Mouse (Mus musculus): Measurements from ENCODE around the gene Ciapin1. TPM values are rescaled to one million over a fixed set of nuclear protein-coding genes. Genes with fewer than 3 reads are reported as not detected.
A peak's percentile ranks its signal among the peaks of the same experiment; 100 is the strongest.

The Ciapin1 gene
- polyA plus RNA-seq, 1 experiment from 2014 or later = 197 TPM

DNA sequence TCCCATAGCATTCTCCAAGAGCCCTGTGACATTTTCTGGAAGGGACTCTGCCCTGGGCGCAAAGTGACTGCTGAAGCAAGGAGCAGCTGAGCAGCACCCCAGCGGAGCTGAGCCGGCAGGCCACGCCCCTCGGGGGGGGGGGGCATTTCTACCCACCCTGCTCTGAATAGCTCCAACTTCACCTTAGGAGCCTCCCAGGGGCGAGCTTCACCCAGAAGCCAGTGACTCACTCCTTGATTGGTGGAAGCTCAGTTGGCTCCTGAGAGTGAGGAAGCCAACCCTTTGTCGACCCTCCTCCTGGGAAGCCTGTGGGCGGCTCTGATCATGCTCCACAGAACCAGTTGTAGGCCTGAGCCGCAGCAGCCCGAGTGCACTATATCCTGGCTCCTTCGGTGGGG is 56.3 kb downstream of the Ciapin1 start:
- no peak overlapping the region for H3K9ac ChIP-seq
- H3K4me3 ChIP-seq = no peak overlapping the region
- WGBS = 16% methylated on average over 9 of the region's 11 CpGs
- H3K4me1 ChIP-seq (replicated peaks) = peaks cover 15% of the 10 kb centered on the region; the same call in 1 of the 2 replicates
- no peak for ATAC-seq (ENCODE audit: low FRiP score, low read depth)
- no peaks in the 10 kb centered on the region for H3K27me3 ChIP-seq
- H3K4me2 ChIP-seq = no peak overlapping the region
- no peaks in the 10 kb centered on the region for H3K9me3 ChIP-seq
- H3K36me3 ChIP-seq = no peaks in the 10 kb centered on the region
- H3K27ac ChIP-seq (replicated peaks) = no peak overlapping the region

DNA sequence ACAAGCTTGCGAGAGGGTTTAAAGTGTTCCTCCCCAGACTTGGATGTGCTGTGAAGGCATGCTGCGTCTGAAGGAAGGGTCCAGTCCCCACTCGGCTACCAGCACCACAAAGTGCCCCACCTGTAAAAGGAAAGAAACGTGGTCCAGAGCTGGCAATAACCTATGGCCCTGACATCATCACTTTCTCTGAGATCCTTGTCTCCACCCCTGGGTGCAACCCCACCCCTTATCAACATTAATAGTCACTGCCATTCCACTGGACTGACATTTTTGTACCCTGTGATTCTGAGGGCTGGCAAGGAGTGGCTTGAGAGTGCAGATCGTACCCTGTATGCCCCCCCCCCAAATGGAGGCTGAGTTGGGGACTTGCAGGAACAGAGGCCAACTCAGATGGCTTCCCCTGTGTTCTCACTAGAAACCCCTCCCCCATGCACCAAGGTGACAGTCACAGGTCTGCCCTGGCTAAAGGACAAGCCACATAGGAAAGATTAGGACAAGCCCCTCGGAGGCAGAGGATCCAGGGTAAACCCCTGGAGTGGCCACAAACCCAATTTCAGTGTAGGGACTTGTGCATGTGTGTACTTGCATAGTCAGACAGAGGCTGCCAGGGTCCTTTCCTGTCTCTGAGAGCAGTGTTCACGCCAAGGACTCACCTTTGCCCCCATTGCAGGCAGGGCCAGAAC is 56.9 kb downstream of the Ciapin1 start:
- no peak overlapping the region for H3K27ac ChIP-seq (replicated peaks)
- H3K4me3 ChIP-seq = no peak overlapping the region
- no peak for ATAC-seq (ENCODE audit: low FRiP score, low read depth)
- H3K4me1 ChIP-seq (replicated peaks) = peaks cover 15% of the 10 kb centered on the region; the same call in 1 of the 2 replicates
- no peak overlapping the region for H3K9ac ChIP-seq
- no peak overlapping the region for H3K4me2 ChIP-seq
- 65% methylated on average over 7 of the region's 7 CpGs for WGBS
- no peaks in the 10 kb centered on the region for H3K9me3 ChIP-seq
- no peaks in the 10 kb centered on the region for H3K27me3 ChIP-seq
- no peaks in the 10 kb centered on the region for H3K36me3 ChIP-seq

- WGBS = 84% methylated on average over 21 of the region's 21 CpGs
Measured at GRCm38 (mm10) chr8:94780491-94781154, 57.5 kb downstream of the Ciapin1 start.

DNA sequence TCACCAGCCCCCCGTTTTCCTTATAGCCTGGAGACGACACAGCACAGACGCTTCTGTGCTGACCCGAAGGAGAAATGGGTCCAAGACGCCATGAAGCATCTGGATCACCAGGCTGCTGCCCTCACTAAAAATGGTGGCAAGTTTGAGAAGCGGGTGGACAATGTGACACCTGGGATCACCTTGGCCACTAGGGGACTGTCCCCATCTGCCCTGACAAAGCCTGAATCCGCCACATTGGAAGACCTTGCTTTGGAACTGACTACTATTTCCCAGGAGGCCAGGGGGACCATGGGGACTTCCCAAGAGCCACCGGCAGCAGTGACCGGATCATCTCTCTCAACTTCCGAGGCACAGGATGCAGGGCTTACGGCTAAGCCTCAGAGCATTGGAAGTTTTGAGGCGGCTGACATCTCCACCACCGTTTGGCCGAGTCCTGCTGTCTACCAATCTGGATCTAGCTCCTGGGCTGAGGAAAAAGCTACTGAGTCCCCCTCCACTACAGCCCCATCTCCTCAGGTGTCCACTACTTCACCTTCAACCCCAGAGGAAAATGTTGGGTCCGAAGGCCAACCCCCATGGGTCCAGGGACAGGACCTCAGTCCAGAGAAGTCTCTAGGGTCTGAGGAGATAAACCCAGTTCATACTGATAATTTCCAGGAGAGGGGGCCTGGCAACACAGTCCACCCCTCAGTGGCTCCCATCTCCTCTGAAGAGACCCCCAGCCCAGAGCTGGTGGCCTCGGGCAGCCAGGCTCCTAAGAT is 58.4 kb downstream of the Ciapin1 start:
- H3K9ac ChIP-seq = no peak overlapping the region
- H3K4me2 ChIP-seq = no peak overlapping the region
- no peak overlapping the region for H3K27ac ChIP-seq (replicated peaks)
- no peaks in the 10 kb centered on the region for H3K9me3 ChIP-seq
- H3K4me3 ChIP-seq = no peak overlapping the region
- WGBS = 93% methylated on average over 16 of the region's 16 CpGs
- H3K36me3 ChIP-seq = no peaks in the 10 kb centered on the region
- H3K4me1 ChIP-seq (replicated peaks) = peaks cover 15% of the 10 kb centered on the region; the same call in 1 of the 2 replicates
- H3K27me3 ChIP-seq = no peaks in the 10 kb centered on the region
- no peak for ATAC-seq (ENCODE audit: low FRiP score, low read depth)

More at GRCm38 (mm10) chr8:94780491-94781154, 57.5 kb downstream of the Ciapin1 start:
- Histone ChIP-seq H3K27me3 (no peaks in the 10 kb centered on the region), H3K9ac (no peak overlapping the region), H3K27ac (replicated peaks) (no peak overlapping the region), H3K36me3 (no peaks in the 10 kb centered on the region), H3K4me2 (no peak overlapping the region), H3K4me1 (replicated peaks) (peaks cover 15% of the 10 kb centered on the region; the same call in 1 of the 2 replicates), H3K9me3 (no peaks in the 10 kb centered on the region), H3K4me3 (no peak overlapping the region)
- ATAC-seq (ENCODE audit: low FRiP score, low read depth) = no peak

GRCm38 (mm10) chr8:94778895-94779533 is 59.1 kb downstream of the Ciapin1 start:
- Histone ChIP-seq H3K9me3 (no peaks in the 10 kb centered on the region), H3K36me3 (no peaks in the 10 kb centered on the region), H3K4me3 (no peak overlapping the region), H3K4me2 (no peak overlapping the region), H3K27ac (replicated peaks) (no peak overlapping the region), H3K9ac (no peak overlapping the region), H3K4me1 (replicated peaks) (peaks cover 20% of the 10 kb centered on the region), H3K27me3 (no peaks in the 10 kb centered on the region)
- WGBS = 69% methylated on average over 10 of the region's 10 CpGs
- ATAC-seq (ENCODE audit: low FRiP score, low read depth) = no peak

- Histone ChIP-seq H3K9me3 (no peaks in the 10 kb centered on the region), H3K4me2 (no peak overlapping the region), H3K4me3 (no peak overlapping the region), H3K9ac (no peak overlapping the region), H3K36me3 (no peaks in the 10 kb centered on the region), H3K4me1 (replicated peaks) (peaks cover 26% of the 10 kb centered on the region), H3K27me3 (no peaks in the 10 kb centered on the region), H3K27ac (replicated peaks) (no peak overlapping the region)
- ATAC-seq (ENCODE audit: low FRiP score, low read depth) = no peak
- WGBS = 59% methylated on average over 5 of the region's 5 CpGs
Measured at GRCm38 (mm10) chr8:94778473-94778872, 59.7 kb downstream of the Ciapin1 start.

GRCm38 (mm10) chr8:94778036-94778435 is 60.1 kb downstream of the Ciapin1 start:
- Histone ChIP-seq H3K9me3 (no peaks in the 10 kb centered on the region), H3K27ac (replicated peaks) (no peak overlapping the region)
- 71% methylated on average over 10 of the region's 10 CpGs for WGBS

GRCm38 (mm10) chr8:94776346-94776745 is 61.8 kb downstream of the Ciapin1 start:
- Histone ChIP-seq H3K9me3 (no peaks in the 10 kb centered on the region), H3K9ac (no peak overlapping the region), H3K4me1 (replicated peaks) (peaks cover 41% of the 10 kb centered on the region), H3K4me3 (no peak overlapping the region), H3K36me3 (no peaks in the 10 kb centered on the region), H3K27me3 (no peaks in the 10 kb centered on the region), H3K4me2 (no peak overlapping the region), H3K27ac (replicated peaks) (no peak overlapping the region)
- no peak for ATAC-seq (ENCODE audit: low FRiP score, low read depth)
- WGBS = 89% methylated on average over 2 of the region's 2 CpGs

More at GRCm38 (mm10) chr8:94778036-94778435, 60.1 kb downstream of the Ciapin1 start:
- no peak overlapping the region for H3K9ac ChIP-seq
- no peaks in the 10 kb centered on the region for H3K27me3 ChIP-seq
- no peak overlapping the region for H3K4me2 ChIP-seq
- no peaks in the 10 kb centered on the region for H3K36me3 ChIP-seq
- no peak for ATAC-seq (ENCODE audit: low FRiP score, low read depth)
- H3K4me1 ChIP-seq (replicated peaks) = peaks cover 30% of the 10 kb centered on the region
- no peak overlapping the region for H3K4me3 ChIP-seq

DNA sequence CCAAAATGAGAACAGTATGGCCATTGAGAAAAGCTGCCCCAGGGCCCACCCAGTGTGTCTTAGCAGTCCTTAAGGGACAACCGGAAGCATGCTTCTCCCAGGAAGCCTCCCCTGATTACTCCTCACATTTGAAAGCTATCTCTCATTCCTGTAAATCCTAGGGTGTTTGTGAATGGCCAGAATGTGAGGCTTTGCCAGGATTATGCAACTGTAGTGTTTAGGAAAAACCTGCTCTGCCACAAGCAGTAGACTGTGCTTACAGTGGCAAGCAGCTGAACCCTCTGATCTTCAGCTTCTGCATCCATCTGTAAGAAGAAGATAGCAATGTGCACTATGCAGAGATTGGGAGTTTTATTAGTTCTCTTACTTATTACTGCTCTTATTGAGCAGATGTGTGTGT is 63.6 kb downstream of the Ciapin1 start:
- H3K9ac ChIP-seq = no peak overlapping the region
- no peaks in the 10 kb centered on the region for H3K36me3 ChIP-seq
- no peak overlapping the region for H3K27ac ChIP-seq (replicated peaks)
- peaks cover 48% of the 10 kb centered on the region for H3K4me1 ChIP-seq (replicated peaks)
- ATAC-seq (ENCODE audit: low FRiP score, low read depth) = no peak
- H3K4me2 ChIP-seq = 0 out of 2 replicates have a peak overlapping the region, but pooled peaks have one; percentile 68
- WGBS = 96% methylated on average over 1 of the region's 1 CpGs
- H3K27me3 ChIP-seq = no peaks in the 10 kb centered on the region
- H3K9me3 ChIP-seq = no peaks in the 10 kb centered on the region
- no peak overlapping the region for H3K4me3 ChIP-seq

DNA sequence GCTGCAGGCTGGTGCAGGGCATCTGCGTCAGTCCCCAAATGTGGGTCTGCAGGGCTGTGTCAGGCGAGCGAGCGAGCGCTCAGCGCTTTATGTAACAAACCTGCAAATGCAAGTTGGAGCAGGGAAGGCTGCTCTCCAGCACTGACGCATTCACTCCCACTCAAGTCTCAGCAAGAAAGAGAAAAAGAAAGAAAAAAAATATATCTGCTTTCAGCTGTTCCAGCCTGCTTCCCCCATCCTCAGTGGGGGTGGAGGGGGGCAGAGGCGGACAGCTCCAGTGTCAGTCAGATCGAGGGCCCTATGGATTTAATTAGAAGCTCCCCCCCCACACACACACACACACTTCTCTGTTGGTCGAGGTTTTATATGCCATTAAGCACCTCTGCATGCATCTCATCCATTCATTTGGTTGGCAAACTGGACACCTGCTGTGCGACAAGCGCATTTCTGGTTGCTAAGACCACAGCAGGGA is 64.4 kb downstream of the Ciapin1 start:
- peak; percentile 39; the same call in 1 of the 2 replicates for ATAC-seq (ENCODE audit: low FRiP score, low read depth)
- Histone ChIP-seq H3K36me3 (no peaks in the 10 kb centered on the region), H3K4me1 (replicated peaks) (peaks cover 45% of the 10 kb centered on the region), H3K9ac (peak overlapping the region; percentile 63; the same call in 1 of the 2 replicates), H3K27ac (replicated peaks) (peak overlapping the region; percentile 38), H3K9me3 (no peaks in the 10 kb centered on the region), H3K4me3 (peak overlapping the region; percentile 55), H3K4me2 (peak overlapping the region; percentile 68), H3K27me3 (no peaks in the 10 kb centered on the region)
- 6% methylated on average over 12 of the region's 12 CpGs for WGBS

DNA sequence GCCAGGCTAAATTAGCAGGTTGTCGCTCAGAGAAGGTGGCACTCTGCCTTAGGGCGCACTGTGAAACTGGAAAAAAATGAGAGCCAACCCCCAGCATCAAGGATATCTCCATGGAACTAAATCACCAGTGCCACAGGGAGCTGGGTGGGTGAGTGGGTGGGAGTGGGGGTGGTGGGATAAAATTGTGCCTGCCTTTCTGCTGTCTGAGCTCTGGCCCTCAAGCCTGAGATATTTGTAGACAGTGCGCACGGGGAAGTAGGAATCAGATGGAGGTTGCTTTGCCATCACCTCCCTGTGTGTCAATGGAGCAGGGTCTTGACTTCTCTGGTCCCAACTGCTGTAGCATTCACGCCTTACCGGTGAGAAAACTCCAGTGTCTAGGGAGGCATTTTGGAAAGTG is 65.1 kb downstream of the Ciapin1 start:
- peak overlapping the region; percentile 63 for H3K9ac ChIP-seq

More for the DNA sequence above, 65.1 kb downstream of the Ciapin1 start:
- H3K27ac ChIP-seq (replicated peaks) = peak overlapping the region; percentile 72
- H3K9me3 ChIP-seq = no peaks in the 10 kb centered on the region
- H3K36me3 ChIP-seq = no peaks in the 10 kb centered on the region
- no peaks in the 10 kb centered on the region for H3K27me3 ChIP-seq
- 39% methylated on average over 6 of the region's 6 CpGs for WGBS
- H3K4me1 ChIP-seq (replicated peaks) = peaks cover 38% of the 10 kb centered on the region
- ATAC-seq (ENCODE audit: low FRiP score, low read depth) = no peak
- H3K4me2 ChIP-seq = peak overlapping the region; percentile 68
- peak overlapping the region; percentile 55 for H3K4me3 ChIP-seq

Data from hindbrain, embryonic 15.5 days (tissue).